Mouse (Mus musculus) small intestine, adult 2 months (tissue): Measurements from ENCODE around the gene Ern1.

Source experiments
- CTCF ChIP-seq: fragments of 200-500 bp; IDR thresholded peaks from 2 replicates; pipeline ENCODE4 v1.5.1; 2012; ENCODE audit warnings: low read depth, mild to moderate bottlenecking, control low read depth, inconsistent platforms, low read length, moderate library complexity, mixed read lengths; ENCODE audit not compliant: insufficient replicate concordance, insufficient read length; ENCODE audit errors: extremely low read depth
- POLR2A ChIP-seq: fragments of 200-500 bp; IDR thresholded peaks from 2 replicates; pipeline ENCODE4 v1.6.1; 2012; ENCODE audit warnings: low read depth, mild to moderate bottlenecking, control low read depth, inconsistent platforms, low read length, moderate library complexity

GRCm38 (mm10) chr11:106482867-106483266, 4.8 kb downstream of the Ern1 start:
- TF ChIP-seq CTCF (no peak), POLR2A (no peak)
